Mouse (Mus musculus): ENCODE data around the gene Fn3krp. TPM values are rescaled to one million over a fixed set of nuclear protein-coding genes. Genes with fewer than 3 reads are reported as not detected.

The Fn3krp gene
- 10.2 TPM for polyA plus RNA-seq (2014; fragmentation: Illumina TruSeq; extraction: RNeasy Lipid Tissue Mini Kit (QIAGEN cat#74804); ENCODE audit: low read depth, low replicate concordance)

DNA sequence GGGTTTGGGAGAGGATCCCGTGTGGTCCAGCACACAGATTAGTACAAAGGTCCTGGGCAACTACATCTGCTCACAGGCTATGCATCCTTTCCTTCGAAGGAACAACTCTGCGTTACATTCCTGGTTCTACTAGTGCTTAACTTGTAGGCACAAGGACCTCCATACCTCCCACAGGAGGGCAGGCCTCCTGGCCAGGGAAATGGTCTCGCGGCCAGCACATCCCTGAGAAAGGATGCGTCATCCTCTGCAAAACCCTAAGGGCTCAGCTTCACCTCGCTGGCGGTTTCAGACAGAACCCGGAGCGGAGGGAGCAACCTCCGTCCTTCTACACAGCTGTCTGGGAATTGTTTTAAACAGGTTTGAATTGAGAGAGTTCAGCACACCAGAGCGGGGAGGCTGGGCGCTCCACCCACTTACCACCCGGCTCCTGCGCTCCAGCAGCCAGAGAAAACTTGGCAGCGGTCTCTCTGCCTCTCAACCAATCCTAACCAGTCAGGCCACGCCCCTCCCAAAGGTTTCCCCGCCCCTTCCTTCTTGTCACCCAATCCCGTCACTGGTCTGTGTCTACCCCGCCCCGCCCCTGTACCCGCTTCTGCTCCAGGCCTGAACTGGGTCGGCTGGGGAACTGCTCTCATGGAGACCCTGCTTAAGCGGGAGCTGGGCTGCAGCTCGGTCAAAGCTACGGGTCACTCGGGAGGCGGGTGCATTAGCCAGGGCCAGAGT lies at the start of gene Fn3krp:
Gene Fn3krp (plus strand): TSS at position 572 of the 723 bp plus-strand sequence.

GRCm38 (mm10) chr11:121387750-121388553 lies 33.2 kb upstream of the Fn3krp start, which contains the start of gene Rab40b:
Gene Rab40b (minus strand): TSS chr11:121388251.

DNA sequence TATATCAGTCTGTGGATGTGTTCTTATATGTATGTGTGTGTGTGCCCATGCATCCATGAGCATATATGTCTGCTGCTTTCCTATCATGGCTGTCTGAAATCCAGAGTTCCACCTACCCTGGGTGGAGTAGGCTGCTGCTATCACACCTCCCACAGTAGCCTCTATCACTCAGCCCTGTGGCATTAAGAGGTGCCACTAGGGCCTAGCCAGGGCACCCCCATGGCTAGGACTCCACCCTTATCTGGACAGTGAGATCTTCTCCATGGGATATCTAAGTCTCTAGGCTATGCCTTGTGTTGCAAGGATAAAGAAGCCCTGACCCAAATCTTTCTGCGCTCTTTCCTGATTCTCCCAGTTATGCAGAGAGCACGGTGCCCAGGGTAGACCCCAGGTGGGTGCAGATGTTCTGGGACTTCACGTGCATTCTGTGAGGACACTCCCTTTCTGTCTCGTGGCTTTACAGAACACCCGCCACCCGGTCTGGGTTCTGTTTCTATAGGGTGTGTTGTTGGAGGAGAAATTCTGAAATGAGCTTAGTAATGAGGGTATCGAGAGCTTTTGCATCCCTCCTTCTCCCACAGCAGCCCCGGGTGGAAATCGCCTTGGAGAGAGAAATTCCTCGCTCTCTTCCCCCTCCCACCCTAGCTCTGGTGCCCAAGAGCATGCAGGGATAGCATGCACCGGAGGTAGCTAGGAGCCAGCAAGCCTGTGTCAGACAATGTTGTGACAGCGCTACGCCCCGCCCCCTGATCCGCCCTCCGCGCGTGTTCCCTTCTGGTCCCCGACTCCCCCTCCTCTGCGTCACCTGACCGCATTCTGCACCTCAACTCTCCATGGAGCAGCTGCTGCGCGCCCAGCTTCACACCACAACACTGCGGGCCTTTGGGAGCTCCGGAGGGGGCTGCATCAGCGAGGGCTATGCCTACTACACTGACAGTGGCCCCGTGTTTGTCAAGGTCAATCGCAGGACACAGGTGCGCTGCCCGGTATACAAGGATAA lies 13.3 kb downstream of the Fn3krp start, which contains the start of gene Fn3k:
Gene Fn3k (plus strand): TSS at position 758 of the 1,000 bp plus-strand sequence.

GRCm38 (mm10) chr11:121451753-121452635 lies 30.8 kb downstream of the Fn3krp start, which contains the start of gene Tbcd:
Gene Tbcd (plus strand): TSS chr11:121451949.

Other genes starting within 250 kb of the Fn3krp start
- gene Hexdc, start 217.0 kb upstream of the Fn3krp start, polyA plus RNA-seq (2014; fragmentation: Illumina TruSeq; extraction: RNeasy Lipid Tissue Mini Kit (QIAGEN cat#74804); ENCODE audit: low read depth, low replicate concordance): 6.6 TPM
- gene Ogfod3, start 216.7 kb upstream of the Fn3krp start, polyA plus RNA-seq (2014; fragmentation: Illumina TruSeq; extraction: RNeasy Lipid Tissue Mini Kit (QIAGEN cat#74804); ENCODE audit: low read depth, low replicate concordance): 3.3 TPM
- gene Cybc1, start 192.1 kb upstream of the Fn3krp start, polyA plus RNA-seq (2014; fragmentation: Illumina TruSeq; extraction: RNeasy Lipid Tissue Mini Kit (QIAGEN cat#74804); ENCODE audit: low read depth, low replicate concordance): 11.7 TPM
- 12.0 TPM for gene Narf, start 184.1 kb upstream of the Fn3krp start, polyA plus RNA-seq (2014; fragmentation: Illumina TruSeq; extraction: RNeasy Lipid Tissue Mini Kit (QIAGEN cat#74804); ENCODE audit: low read depth, low replicate concordance)
- 25.8 TPM for gene Foxk2, start 161.4 kb upstream of the Fn3krp start, polyA plus RNA-seq (2014; fragmentation: Illumina TruSeq; extraction: RNeasy Lipid Tissue Mini Kit (QIAGEN cat#74804); ENCODE audit: low read depth, low replicate concordance)
- 97.2 TPM for gene Wdr45b, start 67.0 kb upstream of the Fn3krp start, polyA plus RNA-seq (2014; fragmentation: Illumina TruSeq; extraction: RNeasy Lipid Tissue Mini Kit (QIAGEN cat#74804); ENCODE audit: low read depth, low replicate concordance)
- 10.3 TPM for gene Rab40b, start 33.1 kb upstream of the Fn3krp start, polyA plus RNA-seq (2014; fragmentation: Illumina TruSeq; extraction: RNeasy Lipid Tissue Mini Kit (QIAGEN cat#74804); ENCODE audit: low read depth, low replicate concordance)
- 0.41 TPM for gene Fn3k, start 13.5 kb downstream of the Fn3krp start, polyA plus RNA-seq (2014; fragmentation: Illumina TruSeq; extraction: RNeasy Lipid Tissue Mini Kit (QIAGEN cat#74804); ENCODE audit: low read depth, low replicate concordance)
- gene Tbcd, start 30.5 kb downstream of the Fn3krp start, polyA plus RNA-seq (2014; fragmentation: Illumina TruSeq; extraction: RNeasy Lipid Tissue Mini Kit (QIAGEN cat#74804); ENCODE audit: low read depth, low replicate concordance): 31.0 TPM
- 0.58 TPM for gene Zfp750, start 97.9 kb downstream of the Fn3krp start, polyA plus RNA-seq (2014; fragmentation: Illumina TruSeq; extraction: RNeasy Lipid Tissue Mini Kit (QIAGEN cat#74804); ENCODE audit: low read depth, low replicate concordance)

Measured in adrenal gland, adult 10 weeks (tissue).